Mouse (Mus musculus) megakaryocyte, embryonic 14.5 days (primary cell): Measurements from ENCODE around the gene Nos1ap.

Source experiments
- FLI1 ChIP-seq: IDR thresholded peaks from 2 replicates; pipeline ENCODE4 v1.6.1; 2012; ENCODE audit warnings: low read length, inconsistent platforms, mixed read lengths
- GATA1 ChIP-seq: IDR thresholded peaks from 3 replicates; pipeline ENCODE4 v1.6.1; 2012; ENCODE audit warnings: mixed read lengths, low read length, inconsistent platforms, borderline replicate concordance

- TF ChIP-seq GATA1: no peak
- no peak for TF ChIP-seq FLI1
These were observed 180.6 kb downstream of the Nos1ap start for GRCm38 (mm10) chr1:170409091-170409490.
